Mouse (Mus musculus) liver, postnatal 0 days (tissue): ENCODE measurements around the gene Icmt.

Source experiments
- CTCF ChIP-seq: sonication (generic); IDR thresholded peaks from 2 replicates; pipeline ENCODE4 v1.5.1; 2016; ENCODE audit warnings: antibody characterized with exemption, low read depth
- EP300 ChIP-seq: IDR thresholded peaks from 2 replicates; pipeline ENCODE4 v1.6.1; 2016; ENCODE audit warnings: antibody characterized with exemption, low read depth, mild to moderate bottlenecking

GRCm38 (mm10) chr4:152304685-152305084 is 7.7 kb downstream of the Icmt start:
- no peak for TF ChIP-seq CTCF
- no peak for TF ChIP-seq EP300
